ENCODE assay signal across 21 mouse cellular contexts in the genomic region with DNA sequence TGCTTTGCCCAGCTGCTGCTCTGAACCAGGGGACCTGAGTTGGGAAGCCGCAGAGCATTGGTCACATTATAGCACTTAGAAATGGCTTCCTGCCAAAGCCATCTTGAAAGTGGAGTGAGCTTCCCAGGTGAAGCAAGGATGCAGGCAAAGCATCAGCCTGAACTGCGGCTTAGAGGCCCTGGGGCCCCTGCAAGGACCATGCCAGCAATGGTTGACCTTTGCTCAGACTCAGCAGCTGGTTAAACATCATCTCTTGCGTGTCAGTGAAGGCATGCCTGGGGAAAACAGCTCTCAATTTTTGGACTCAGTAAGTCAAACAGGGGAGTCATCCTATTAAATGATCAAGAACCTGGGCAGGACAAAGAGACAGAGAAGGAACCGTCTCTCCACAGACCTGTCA. TPM values are rescaled to one million over a fixed set of nuclear protein-coding genes. Genes with fewer than 3 reads are reported as not detected.
"Had no signal": no experiment of that assay in that cellular context is flagged by ENCODE, and none has a peak within 500 bp of the region (broad histone marks: within the 10 kb centered on the region; RNA-seq: fewer than 3 reads in every experiment).

No protein-coding gene starts in this region.

- H3K27me3 ChIP-seq: limb, embryonic 13.5 days; midbrain, embryonic 13.5 days; neural tube, embryonic 13.5 days; stomach, embryonic 15.5 days had no signal

- H3K36me3 ChIP-seq: limb, embryonic 10.5 days; limb, embryonic 13.5 days; midbrain, embryonic 10.5 days; midbrain, embryonic 13.5 days; neural tube, embryonic 13.5 days; stomach, embryonic 15.5 days had no signal

- H3K4me1 ChIP-seq: limb, embryonic 13.5 days; midbrain, embryonic 13.5 days; neural tube, embryonic 13.5 days; stomach, embryonic 15.5 days had no signal

- DNase-seq: layer of hippocampus, adult 9-11 months; liver; liver, postnatal 0 days; lung, embryonic 14.5 days; retina, postnatal 1 day; right cerebral cortex, postnatal 25 days; spleen, adult 18-20 months; thymus, postnatal 25 days had no signal

- ATAC-seq: liver, postnatal 0 days; lung, postnatal 0 days; midbrain, embryonic 13.5 days; midbrain, embryonic 16.5 days had no signal

- H3K4me2 ChIP-seq: limb, embryonic 13.5 days; lung, embryonic 14.5 days; midbrain, embryonic 13.5 days; neural tube, embryonic 13.5 days; stomach, embryonic 15.5 days had no signal

- H3K27ac ChIP-seq: layer of hippocampus, adult 2 months; limb, embryonic 10.5 days; limb, embryonic 13.5 days; liver, embryonic 14.5 days; macrophage; midbrain, embryonic 10.5 days; midbrain, embryonic 13.5 days; neural tube, embryonic 13.5 days; stomach, embryonic 15.5 days had no signal

- H3K9ac ChIP-seq: limb, embryonic 13.5 days; liver, embryonic 14.5 days; liver, postnatal 0 days; lung, embryonic 14.5 days; midbrain, embryonic 13.5 days; neural tube, embryonic 13.5 days; stomach, embryonic 15.5 days had no signal

- H3K9me3 ChIP-seq: limb, embryonic 10.5 days; midbrain, embryonic 10.5 days; midbrain, embryonic 13.5 days; stomach, embryonic 15.5 days had no signal

- H3K4me3 ChIP-seq: layer of hippocampus, adult 2 months; limb, embryonic 10.5 days; limb, embryonic 13.5 days; megakaryocyte, embryonic 14.5 days; midbrain, embryonic 10.5 days; midbrain, embryonic 13.5 days; myocyte; neural tube, embryonic 13.5 days; stomach, embryonic 15.5 days had no signal

RNA-seq across cellular contexts. Expression of gene Adra2c, which starts 40.4 kb away (rescaled TPM):
- polyA plus RNA-seq: limb, embryonic 10.5 days; limb, embryonic 13.5 days; liver, embryonic 14.5 days; liver, postnatal 0 days; lung, embryonic 14.5 days; lung, postnatal 0 days; macrophage; midbrain, embryonic 10.5 days; myocyte had no signal
